Mouse (Mus musculus) fibroblast of lung, adult 2 months (primary cell): ENCODE results near the gene Pik3cb.

Source experiments
- DNase-seq: peaks from one replicate; pipeline ENCODE4 v3.0.0-alpha.2; 2011; ENCODE audit warnings: low read depth

The Pik3cb gene

GRCm38 (mm10) chr9:99001326-99001725 is 139.1 kb downstream of the Pik3cb start:
- no peak for DNase-seq

- DNase-seq = no peak
Measured at GRCm38 (mm10) chr9:98999881-99000339, 140.5 kb downstream of the Pik3cb start.

GRCm38 (mm10) chr9:98994103-98994502 is 146.3 kb downstream of the Pik3cb start:
- DNase-seq = no peak

- DNase-seq = no peak
Measured at GRCm38 (mm10) chr9:98987131-98987530, 153.3 kb downstream of the Pik3cb start.
